Mouse (Mus musculus) layer of hippocampus, adult 8-10 months (tissue): Measurements from ENCODE around the gene Smad5. TPM values are rescaled to one million over a fixed set of nuclear protein-coding genes. Genes with fewer than 3 reads are reported as not detected.

Experiments used
- DNase-seq, 2 experiments: peaks; one replicate each; pipeline ENCODE4 v3.0.0; 2022; ENCODE audit warnings: low spot score in 2 of 2
- total RNA-seq, 4 experiments: library from RNA; stranded (reverse); gene quantifications; 2 replicates each; pipeline ENCODE4 v1.2.4; 2022

Smad5 gene
- total RNA-seq, 4 experiments from 2014 or later: 27.1 to 28.8 (median 27.7) TPM

- no peak for DNase-seq
These were observed 886 bp upstream of the Smad5 start for GRCm38 (mm10) chr13:56701924-56702323.

- DNase-seq: peak in 1 of 2 experiments; percentile 35
These were observed 536 bp downstream of the Smad5 start for GRCm38 (mm10) chr13:56703222-56703870.

GRCm38 (mm10) chr13:56703871-56704321 lies 1.1 kb downstream of the Smad5 start:
- DNase-seq: no peak

- no peak for DNase-seq
These were observed 1.8 kb downstream of the Smad5 start for GRCm38 (mm10) chr13:56704596-56704995.

GRCm38 (mm10) chr13:56707111-56707510 lies 4.3 kb downstream of the Smad5 start:
- no peak for DNase-seq

- DNase-seq: no peak
These were observed 4.8 kb downstream of the Smad5 start for GRCm38 (mm10) chr13:56707606-56708005.

GRCm38 (mm10) chr13:56710620-56711019 lies 7.8 kb downstream of the Smad5 start:
- no peak for DNase-seq

GRCm38 (mm10) chr13:56712221-56712620 lies 9.4 kb downstream of the Smad5 start:
- no peak for DNase-seq

GRCm38 (mm10) chr13:56726551-56726950 lies 23.7 kb downstream of the Smad5 start:
- DNase-seq: no peak

- no peak for DNase-seq
These were observed 26.2 kb downstream of the Smad5 start for GRCm38 (mm10) chr13:56729046-56729445.

- no peak for DNase-seq
These were observed 31.8 kb downstream of the Smad5 start for GRCm38 (mm10) chr13:56734617-56735016.

- DNase-seq: peak in 1 of 2 experiments; percentile 29
These were observed 32.5 kb downstream of the Smad5 start for GRCm38 (mm10) chr13:56735212-56735875.

GRCm38 (mm10) chr13:56739556-56739955 lies 36.7 kb downstream of the Smad5 start:
- no peak for DNase-seq

GRCm38 (mm10) chr13:56740496-56740895 lies 37.7 kb downstream of the Smad5 start:
- no peak for DNase-seq

GRCm38 (mm10) chr13:56741691-56742090 lies 38.9 kb downstream of the Smad5 start:
- no peak for DNase-seq

GRCm38 (mm10) chr13:56742325-56742901 lies 39.6 kb downstream of the Smad5 start:
- DNase-seq: no peak

- no peak for DNase-seq
These were observed 44.1 kb downstream of the Smad5 start for GRCm38 (mm10) chr13:56746739-56747532.

- no peak for DNase-seq
These were observed 44.7 kb downstream of the Smad5 start for GRCm38 (mm10) chr13:56747554-56747953.

GRCm38 (mm10) chr13:56749377-56749776 lies 46.6 kb downstream of the Smad5 start:
- DNase-seq: no peak

GRCm38 (mm10) chr13:56751774-56752173 lies 49.0 kb downstream of the Smad5 start:
- no peak for DNase-seq

- DNase-seq: no peak
These were observed 49.8 kb downstream of the Smad5 start for GRCm38 (mm10) chr13:56752474-56753191.
